Mouse (Mus musculus) A20 (cell line): ENCODE results near the gene Rab5c.

Source experiments
- DNase-seq: peaks from one replicate; pipeline ENCODE4 v3.0.0-alpha.2; 2011; ENCODE audit warnings: low read depth, low spot score

Rab5c gene

GRCm38 (mm10) chr11:100702081-100702851 lies 35.7 kb downstream of the Rab5c start:
- peak; percentile 90 for DNase-seq

DNA sequence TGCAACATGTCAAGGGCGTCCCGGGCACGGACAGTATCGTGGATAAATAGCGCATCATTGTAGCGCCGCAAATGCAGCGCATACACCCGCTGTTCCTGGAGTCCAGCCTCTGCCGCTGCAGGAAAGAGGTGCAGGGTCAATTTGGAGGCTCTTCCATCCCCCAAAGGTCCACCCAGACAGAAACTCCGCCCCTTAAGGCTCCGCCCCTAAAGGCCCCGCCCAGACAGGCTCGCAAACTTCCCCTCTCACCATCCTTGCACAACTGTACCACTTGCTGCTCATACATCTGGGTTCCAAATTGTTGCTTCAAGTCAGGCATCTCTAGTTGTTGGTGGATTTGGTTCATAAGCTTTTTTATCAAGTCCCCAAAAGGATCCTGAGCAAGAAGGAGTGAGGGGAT lies 36.7 kb downstream of the Rab5c start:
- peak; percentile 69 for DNase-seq

DNA sequence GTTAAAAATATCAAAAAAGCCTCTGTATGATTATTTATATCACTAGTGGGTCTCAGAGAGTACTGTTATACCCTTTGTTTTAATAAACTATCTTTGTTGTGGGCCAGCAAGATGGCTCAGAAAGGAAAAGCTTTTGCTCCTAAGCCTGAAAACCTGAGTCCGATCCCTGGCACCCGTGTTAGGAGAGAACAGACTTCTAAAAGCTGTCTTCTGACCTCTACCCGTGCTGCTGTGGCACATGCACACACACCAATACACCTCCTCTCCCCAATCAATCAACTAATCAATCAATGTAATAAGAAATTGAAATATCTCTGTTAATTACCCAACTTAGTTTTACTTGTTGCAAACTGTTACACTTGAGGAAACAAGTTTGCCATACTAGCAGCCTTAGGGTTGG lies 37.3 kb downstream of the Rab5c start:
- no peak for DNase-seq

- DNase-seq, result no peak
Measured at GRCm38 (mm10) chr11:100697921-100698320, 40.1 kb downstream of the Rab5c start.

DNA sequence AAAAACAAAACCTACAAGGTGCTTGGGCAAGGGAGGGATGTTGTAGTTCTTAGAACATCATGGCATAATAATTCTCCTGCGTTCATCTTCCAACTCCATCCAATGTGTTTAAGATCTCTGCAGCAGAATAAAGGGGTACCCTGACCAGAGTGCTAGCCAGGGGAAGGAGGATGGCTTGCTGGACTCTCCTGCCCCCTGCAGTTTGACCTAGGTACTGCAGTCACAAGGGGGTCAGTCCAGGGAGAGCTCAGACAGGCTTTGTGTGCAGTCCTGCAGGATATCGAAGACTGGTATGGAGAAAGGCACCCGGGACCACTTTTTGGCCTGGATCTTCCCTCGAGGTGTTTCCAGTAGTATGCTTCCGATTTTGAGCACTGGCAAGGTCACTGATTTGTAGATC lies 43.1 kb downstream of the Rab5c start:
- DNase-seq, result peak; percentile 73

DNA sequence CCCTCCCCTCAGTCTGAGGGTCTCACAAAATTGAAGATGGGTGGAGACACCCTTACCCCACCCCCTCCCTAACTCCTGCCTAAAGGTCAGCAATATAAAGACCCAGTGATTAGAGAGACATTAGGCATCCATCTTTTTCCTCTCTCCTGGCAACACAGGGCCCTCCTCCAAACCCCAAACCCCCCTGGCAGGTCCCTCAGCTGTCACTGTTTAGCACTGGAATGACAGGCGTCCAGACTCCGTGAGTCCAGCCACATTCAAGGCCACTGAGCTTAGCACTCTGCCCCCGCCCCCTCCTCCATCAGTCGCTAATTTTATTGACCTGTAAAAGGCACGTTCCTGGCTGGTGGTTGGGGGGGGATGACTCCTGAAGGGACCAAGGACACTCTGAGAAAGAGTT lies 44.9 kb downstream of the Rab5c start:
- DNase-seq, result no peak

GRCm38 (mm10) chr11:100692164-100692616 lies 45.8 kb downstream of the Rab5c start, which contains the start of gene Zfp385c:
Gene Zfp385c (minus strand): TSS chr11:100692455.
- DNase-seq, result no peak

DNA sequence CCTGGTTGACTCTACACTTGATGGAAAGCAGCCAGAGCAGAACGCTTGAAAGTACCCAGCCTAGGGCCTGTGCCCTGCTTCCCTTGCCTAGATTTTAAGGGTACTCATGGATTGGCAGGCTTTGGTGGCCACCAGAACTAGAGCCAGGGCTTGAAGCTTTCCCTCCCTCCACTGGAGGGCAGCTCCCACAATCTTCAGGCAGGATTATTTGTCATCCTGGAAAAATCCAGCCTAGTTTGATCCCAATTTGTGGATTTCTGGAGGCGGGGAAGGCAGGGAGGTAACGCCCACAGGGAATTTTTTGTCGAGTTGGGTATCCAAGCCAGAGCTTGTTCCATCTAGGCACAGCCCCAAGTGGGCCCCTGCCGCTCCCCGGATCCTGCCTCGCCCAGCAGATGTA lies 47.6 kb downstream of the Rab5c start:
- DNase-seq, result no peak

- DNase-seq, result no peak
Measured at GRCm38 (mm10) chr11:100688443-100688842, 49.6 kb downstream of the Rab5c start.

DNA sequence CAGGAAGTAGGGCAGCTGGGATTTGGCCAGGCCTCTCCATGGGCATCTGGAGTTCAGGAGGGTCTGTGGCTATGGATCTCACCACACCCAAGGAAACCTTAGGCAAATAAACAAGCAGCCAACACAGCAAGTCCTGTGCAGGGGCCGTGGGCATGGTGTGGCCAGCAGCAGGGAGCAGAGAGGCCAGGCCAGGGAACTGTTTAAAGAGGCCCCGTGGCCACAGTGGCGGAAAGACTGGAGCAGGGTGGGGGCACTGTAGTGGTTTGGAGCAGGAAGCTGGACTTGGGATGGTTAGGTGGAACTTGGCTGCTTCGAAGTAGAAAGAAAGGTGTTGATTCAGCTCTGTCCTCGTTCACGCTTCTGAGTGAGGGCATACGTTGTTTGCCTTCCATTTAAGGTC lies 50.8 kb downstream of the Rab5c start:
- no peak for DNase-seq

DNA sequence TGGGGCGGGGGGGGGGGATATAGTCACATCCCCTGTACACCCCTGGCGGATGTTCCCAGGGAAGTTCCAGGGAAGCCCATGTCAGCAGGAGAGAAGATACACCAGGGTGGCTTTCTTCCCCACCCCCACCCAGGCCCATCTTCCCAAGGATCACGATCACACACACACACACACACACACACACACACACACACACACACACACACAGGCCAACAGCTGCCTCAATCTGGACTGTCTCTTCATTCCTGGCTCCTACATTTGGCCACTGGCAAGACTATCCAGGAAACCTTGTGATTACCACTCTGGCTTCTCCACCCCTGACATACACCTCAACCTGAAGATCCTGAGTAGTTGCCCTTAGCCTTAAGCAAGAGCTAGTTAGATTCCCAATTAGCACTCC lies 52.6 kb downstream of the Rab5c start:
- DNase-seq, result no peak

DNA sequence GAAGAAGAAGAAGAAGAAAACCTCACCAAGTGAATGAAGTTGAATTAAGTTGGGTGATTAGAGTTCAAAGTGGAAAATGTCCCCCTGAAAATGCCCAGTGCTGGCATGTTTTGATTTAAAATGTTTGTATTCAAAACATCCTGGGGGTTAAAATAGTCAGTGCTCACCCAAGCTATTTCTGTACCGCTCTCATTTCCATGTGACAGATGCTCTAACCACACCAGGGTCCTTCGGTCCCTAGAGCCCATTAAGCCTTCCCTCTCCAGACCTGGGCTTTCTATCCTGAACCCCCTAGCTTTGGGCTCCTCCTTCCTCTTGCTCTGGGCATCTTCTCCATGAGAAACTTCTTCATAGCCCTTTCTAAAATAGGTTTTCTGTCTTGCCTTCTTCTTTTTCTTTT lies 53.9 kb downstream of the Rab5c start:
- peak; percentile 49 for DNase-seq

DNA sequence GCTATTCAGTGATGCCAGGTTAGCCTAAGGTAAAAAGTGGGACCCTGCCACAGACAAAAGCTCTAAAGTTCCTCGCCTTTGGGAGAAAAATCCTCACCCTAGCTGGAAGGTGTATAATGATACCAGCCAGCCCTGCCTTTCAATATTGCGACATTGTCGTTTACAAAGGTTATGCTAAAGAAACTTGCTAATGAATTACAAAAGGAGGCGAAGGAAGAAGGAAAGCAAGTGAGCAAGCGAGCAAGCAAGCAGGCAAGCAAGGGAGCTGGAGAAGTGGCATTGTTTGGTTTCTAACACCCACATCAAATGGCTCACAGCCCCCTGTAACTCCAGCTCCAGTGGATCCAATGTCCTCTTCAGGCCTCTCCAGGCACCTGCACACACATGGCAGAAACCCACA lies 55.5 kb downstream of the Rab5c start:
- no peak for DNase-seq

- DNase-seq, result no peak
Measured at GRCm38 (mm10) chr11:100681826-100682225, 56.2 kb downstream of the Rab5c start.

DNA sequence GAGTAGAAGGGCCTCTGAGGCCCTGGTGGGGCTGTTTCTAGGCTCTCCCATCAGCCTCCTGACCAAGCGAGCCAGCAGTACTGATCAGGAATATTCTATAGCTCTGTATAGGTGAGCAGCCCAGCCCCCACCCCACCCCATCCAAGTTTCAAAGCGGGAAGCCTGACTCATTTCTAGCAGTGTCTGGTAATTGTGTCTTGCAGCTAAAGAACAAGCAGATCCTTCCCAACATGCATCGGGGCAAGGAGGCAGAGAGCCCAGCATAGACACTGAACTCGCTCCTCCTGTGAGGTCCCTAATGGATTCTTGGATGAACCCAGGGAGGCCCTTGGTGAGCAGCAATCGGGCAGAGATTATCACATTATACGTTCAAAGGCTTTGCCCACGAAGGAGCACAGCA lies 60.2 kb downstream of the Rab5c start:
- DNase-seq, result no peak

DNA sequence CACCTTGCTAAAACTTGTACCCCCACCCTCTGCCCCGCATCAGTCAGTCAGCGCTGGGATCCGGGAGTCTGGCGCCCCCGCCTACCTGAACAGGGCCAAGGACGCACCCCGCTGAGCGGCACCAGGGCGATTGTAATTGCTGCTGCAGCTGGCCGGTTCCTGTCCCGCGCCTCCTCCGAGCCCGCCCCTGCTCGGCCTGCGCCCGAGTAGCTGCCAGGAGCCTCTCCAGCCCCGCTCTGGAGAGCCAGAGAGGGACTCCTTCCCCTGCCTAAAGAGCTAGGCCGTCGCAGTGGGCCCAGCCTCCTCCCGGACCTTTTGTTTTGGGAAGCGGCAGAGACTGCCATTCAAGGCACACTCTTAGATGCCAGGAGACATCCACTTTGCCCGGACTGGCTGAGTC lies 64.8 kb downstream of the Rab5c start:
- no peak for DNase-seq

- no peak for DNase-seq
Measured at GRCm38 (mm10) chr11:100671956-100672355, 66.1 kb downstream of the Rab5c start.

GRCm38 (mm10) chr11:100671049-100671448 lies 67.0 kb downstream of the Rab5c start:
- DNase-seq, result no peak
